Mouse (Mus musculus) testis, adult 10 weeks (tissue): Measurements from ENCODE around the gene Lmna. TPM values are rescaled to one million over a fixed set of nuclear protein-coding genes. Genes with fewer than 3 reads are reported as not detected.

Experiments used
- polyA plus RNA-seq: library from polyadenylated mRNA; stranded (reverse); fragments of 350-450 nt; fragmentation: Illumina TruSeq; extraction: RNeasy Lipid Tissue Mini Kit (QIAGEN cat#74804); gene quantifications from one replicate; pipeline ENCODE4 v1.2.3, GENCODE M21; 2014; ENCODE audit warnings: low read depth, low replicate concordance

Gene Lmna
- 0.32 TPM for polyA plus RNA-seq

GRCm38 (mm10) chr3:88509692-88510420 lies at the start of gene Lmna:
Lmna (minus strand) TSS chr3:88509956.

DNA sequence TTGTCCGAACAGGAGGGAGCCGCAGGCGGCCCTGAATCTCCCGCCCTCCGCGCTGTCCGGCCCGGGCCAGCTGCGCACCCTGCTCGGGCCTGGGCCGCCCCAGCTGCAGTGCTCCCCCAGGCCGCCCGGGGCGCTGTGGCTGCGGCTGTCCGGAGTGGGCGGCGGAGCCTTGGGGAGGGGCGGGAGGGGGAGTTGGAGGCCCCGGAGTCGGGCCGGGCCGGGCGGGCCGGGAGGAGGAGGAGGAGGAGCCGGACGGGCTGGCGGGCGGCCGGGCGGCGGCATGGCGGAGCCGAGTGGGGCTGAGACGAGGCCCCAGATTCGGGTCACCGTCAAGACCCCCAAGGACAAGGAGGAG lies 43.7 kb upstream of the Lmna start, which contains the start of gene Ubqln4:
TSS of gene Ubqln4 (plus strand) at position 234 of the 355 bp plus-strand sequence.

GRCm38 (mm10) chr3:88552676-88553524 lies 43.1 kb upstream of the Lmna start, which contains the start of gene Lamtor2:
Lamtor2 (minus strand) TSS chr3:88553074.

DNA sequence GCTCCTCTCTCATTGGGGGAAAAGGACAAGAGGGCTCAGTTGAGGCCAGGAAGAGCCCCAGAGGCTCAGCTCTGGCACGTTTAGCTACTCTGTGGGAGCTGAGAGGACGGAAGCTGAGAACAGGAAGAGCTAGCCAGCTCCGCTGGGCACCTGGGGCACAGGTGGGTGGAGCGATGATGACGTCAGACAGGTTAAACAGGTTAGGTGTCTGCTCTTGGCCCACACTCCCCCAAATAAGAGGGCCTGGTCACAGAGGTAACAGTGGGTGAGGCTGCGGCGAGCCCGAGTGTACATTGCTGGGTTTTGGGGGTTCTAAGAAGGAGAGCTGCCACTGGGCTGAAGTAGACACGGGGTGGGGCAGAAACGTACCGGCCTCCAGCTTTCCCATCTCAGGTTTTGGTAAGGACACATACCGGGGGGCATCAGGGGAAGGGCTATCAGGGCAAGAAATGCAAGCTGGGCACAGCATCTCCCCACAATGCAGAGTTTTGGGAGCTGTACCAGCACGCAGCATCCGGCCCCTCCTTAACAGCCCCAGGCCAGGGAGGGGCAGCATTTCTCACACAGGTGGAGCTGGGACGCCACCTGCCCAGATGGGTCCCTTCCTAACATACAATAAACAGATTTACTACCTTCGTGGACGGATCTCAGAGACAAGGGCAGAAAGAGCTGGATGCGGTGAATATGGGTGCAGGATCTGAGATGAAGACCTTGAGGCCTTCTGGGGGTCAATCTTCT lies 38.6 kb upstream of the Lmna start, which contains the start of gene Rab25:
TSS of gene Rab25 (minus strand) at position 121 of the 738 bp plus-strand sequence.

DNA sequence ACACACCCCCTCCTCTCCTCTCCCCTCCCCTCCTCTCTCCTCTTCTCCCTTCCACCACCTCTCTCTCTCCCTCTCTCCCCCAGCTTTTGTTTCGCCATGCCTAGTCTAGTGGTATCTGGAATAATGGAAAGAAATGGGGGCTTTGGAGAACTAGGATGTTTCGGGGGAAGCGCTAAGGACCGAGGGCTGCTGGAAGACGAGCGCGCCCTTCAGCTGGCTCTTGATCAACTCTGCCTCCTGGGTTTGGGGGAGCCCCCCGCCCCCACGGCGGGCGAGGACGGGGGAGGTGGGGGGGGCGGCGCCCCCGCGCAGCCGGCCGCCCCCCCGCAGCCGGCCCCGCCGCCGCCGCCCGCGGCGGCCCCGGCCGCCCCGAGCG lies 22.5 kb upstream of the Lmna start, which contains the start of gene Mex3a:
TSS of gene Mex3a (plus strand) at position 97 of the 376 bp plus-strand sequence.

DNA sequence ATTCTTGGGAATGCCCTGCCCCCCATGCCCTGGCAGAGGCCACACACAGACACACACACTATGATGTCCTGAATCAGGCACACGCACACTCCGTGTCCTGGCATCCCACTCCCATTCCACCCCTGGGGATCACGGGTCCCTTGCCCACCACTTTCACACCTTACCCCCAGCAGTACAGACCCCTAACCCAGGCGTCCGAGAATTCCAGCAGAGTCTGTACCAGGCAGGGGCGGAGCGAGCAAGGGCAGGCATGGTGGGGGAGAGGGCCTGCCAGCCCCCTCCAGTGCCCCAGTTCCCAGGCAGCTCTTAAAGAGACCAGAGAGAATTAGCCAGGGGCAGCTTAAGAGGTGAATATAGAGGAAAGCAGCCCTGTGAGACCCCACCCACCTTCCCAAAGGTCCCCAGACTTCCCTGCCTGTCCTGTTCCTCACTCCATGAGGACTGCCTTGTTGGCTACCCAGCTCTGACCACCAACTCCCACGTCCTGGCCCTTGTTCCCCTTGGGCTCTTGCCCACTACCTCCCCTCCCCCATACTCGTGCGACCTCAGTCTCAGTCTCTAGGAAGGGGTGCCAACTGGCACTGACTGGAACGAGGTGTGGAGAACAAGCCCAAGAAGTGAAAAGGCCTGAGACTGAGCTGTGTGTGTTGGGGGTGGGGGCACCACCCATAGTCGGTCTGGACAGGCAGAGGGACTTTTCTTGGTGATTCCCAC lies 48.6 kb downstream of the Lmna start, which contains the start of gene Sema4a:
TSS of gene Sema4a (minus strand) at position 200 of the 714 bp plus-strand sequence.

Other genes with a start within 250 kb of the Lmna start
- gene Gm38392, start 222.7 kb downstream of the Lmna start, polyA plus RNA-seq, result 1.2 TPM
- gene Tsacc, start 213.0 kb downstream of the Lmna start, polyA plus RNA-seq, result 355 TPM
- gene Cct3, start 212.8 kb downstream of the Lmna start, polyA plus RNA-seq, result 308 TPM
- gene Glmp, start 184.9 kb downstream of the Lmna start, polyA plus RNA-seq, result 0.70 TPM
- gene Tmem79, start 173.8 kb downstream of the Lmna start, polyA plus RNA-seq, result 0.62 TPM
- gene Smg5, start 173.7 kb downstream of the Lmna start, polyA plus RNA-seq, result 87.4 TPM
- gene Paqr6, start 145.4 kb downstream of the Lmna start, polyA plus RNA-seq, result 0.83 TPM
- not detected for gene Bglap3, start 137.2 kb downstream of the Lmna start, polyA plus RNA-seq
- not detected for gene Bglap2, start 131.3 kb downstream of the Lmna start, polyA plus RNA-seq
- gene Bglap, start 125.5 kb downstream of the Lmna start, polyA plus RNA-seq, result not detected
- gene Pmf1, start 99.6 kb downstream of the Lmna start, polyA plus RNA-seq, result 3.5 TPM
- 5.8 TPM for gene Slc25a44, start 84.8 kb downstream of the Lmna start, polyA plus RNA-seq
- gene Sema4a, start 48.8 kb downstream of the Lmna start, polyA plus RNA-seq, result 17.0 TPM
- gene Mex3a, start 22.4 kb upstream of the Lmna start, polyA plus RNA-seq, result 1.4 TPM
- not detected for gene Rab25, start 38.3 kb upstream of the Lmna start, polyA plus RNA-seq
- gene Lamtor2, start 43.1 kb upstream of the Lmna start, polyA plus RNA-seq, result 2.0 TPM
- gene Ubqln4, start 43.8 kb upstream of the Lmna start, polyA plus RNA-seq, result 11.9 TPM
- 32.1 TPM for gene Ssr2, start 65.9 kb upstream of the Lmna start, polyA plus RNA-seq
- 31.6 TPM for gene Arhgef2, start 96.0 kb upstream of the Lmna start, polyA plus RNA-seq
- not detected for gene Rxfp4, start 143.2 kb upstream of the Lmna start, polyA plus RNA-seq
- 35.1 TPM for gene Khdc4, start 175.8 kb upstream of the Lmna start, polyA plus RNA-seq
- 10.2 TPM for gene Rit1, start 206.9 kb upstream of the Lmna start, polyA plus RNA-seq